Mouse (Mus musculus) testis, adult 2 months (tissue): ENCODE measurements around the gene Vmn1r111.
"Not testable (repeated sequence)": the region's sequence is repeated elsewhere in the genome, so short reads cannot be mapped to it uniquely, and the experiment has no call there.

ENCODE experiments used
- CTCF ChIP-seq: fragments of 200-500 bp; IDR thresholded peaks from 2 replicates; pipeline ENCODE4 v1.5.1; 2012; ENCODE audit warnings: low read depth, mild to moderate bottlenecking, inconsistent platforms, low read length, moderate library complexity; ENCODE audit not compliant: control insufficient read depth, insufficient read depth, insufficient replicate concordance
- POLR2A ChIP-seq: fragments of 200-500 bp; IDR thresholded peaks from 2 replicates; pipeline ENCODE4 v1.6.1; 2012; ENCODE audit warnings: low read depth, mild to moderate bottlenecking, inconsistent platforms, low read length, moderate library complexity; ENCODE audit not compliant: control insufficient read depth

DNA sequence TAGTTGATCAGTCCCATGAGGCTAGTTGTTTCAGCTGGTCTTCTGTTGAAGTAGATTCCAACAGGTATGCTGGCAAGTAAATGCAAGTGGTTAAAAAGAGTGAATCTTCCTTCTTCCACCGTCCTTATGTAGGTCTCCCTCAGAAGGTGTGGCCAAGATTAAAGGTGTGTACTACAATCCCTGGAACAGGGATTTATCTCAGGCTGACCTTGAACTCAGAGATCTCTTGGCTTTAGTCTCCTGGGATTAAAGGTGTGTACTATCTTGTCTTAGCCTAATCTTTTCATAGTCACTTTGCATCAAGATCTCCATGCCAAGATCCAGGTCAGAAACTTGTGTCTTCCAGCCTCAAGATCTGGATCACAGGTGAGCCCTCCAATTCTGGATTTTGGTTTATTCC, 27.5 kb upstream of the Vmn1r111 start, which contains the start of gene Gm10668:
- not testable (repeated sequence) for TF ChIP-seq CTCF, POLR2A
